Mouse (Mus musculus): ENCODE measurements around the gene Cttnbp2nl. TPM values are rescaled to one million over a fixed set of nuclear protein-coding genes. Genes with fewer than 3 reads are reported as not detected.

The Cttnbp2nl gene
- total RNA-seq, 1 experiment from 2014 or later, result 1.9 TPM

GRCm38 (mm10) chr3:104952891-104953670 lies 99.9 kb downstream of the Cttnbp2nl start:
- no peak for ATAC-seq (ENCODE audit: extremely low read depth, insufficient number of reproducible peaks, low FRiP score, poor library complexity, severe bottlenecking)

Other genes with a start within 250 kb of the Cttnbp2nl start
- 19.9 and 24.1 TPM in 2 replicates for gene Mov10, start 234.6 kb downstream of the Cttnbp2nl start, total RNA-seq (2017)
- 52.8 and 61.5 TPM in 2 replicates for gene St7l, start 189.1 kb downstream of the Cttnbp2nl start, total RNA-seq (2017)
- gene Capza1, start 188.6 kb downstream of the Cttnbp2nl start, total RNA-seq (2017), result 310 and 317 TPM in 2 replicates
- gene Wnt2b, start 91.2 kb downstream of the Cttnbp2nl start, total RNA-seq (2017), result not detected in 2 replicates
- gene 4930564D02Rik, start 13.7 kb upstream of the Cttnbp2nl start, total RNA-seq (2017), result not detected in 2 replicates